Mouse (Mus musculus) adipocyte (in vitro differentiated cells): ENCODE data around the gene Tex264.

Experiments
- DNase-seq: peaks from one replicate; pipeline ENCODE4 v3.0.0-alpha.2; 2016; ENCODE audit warnings: low spot score

Gene Tex264

DNA sequence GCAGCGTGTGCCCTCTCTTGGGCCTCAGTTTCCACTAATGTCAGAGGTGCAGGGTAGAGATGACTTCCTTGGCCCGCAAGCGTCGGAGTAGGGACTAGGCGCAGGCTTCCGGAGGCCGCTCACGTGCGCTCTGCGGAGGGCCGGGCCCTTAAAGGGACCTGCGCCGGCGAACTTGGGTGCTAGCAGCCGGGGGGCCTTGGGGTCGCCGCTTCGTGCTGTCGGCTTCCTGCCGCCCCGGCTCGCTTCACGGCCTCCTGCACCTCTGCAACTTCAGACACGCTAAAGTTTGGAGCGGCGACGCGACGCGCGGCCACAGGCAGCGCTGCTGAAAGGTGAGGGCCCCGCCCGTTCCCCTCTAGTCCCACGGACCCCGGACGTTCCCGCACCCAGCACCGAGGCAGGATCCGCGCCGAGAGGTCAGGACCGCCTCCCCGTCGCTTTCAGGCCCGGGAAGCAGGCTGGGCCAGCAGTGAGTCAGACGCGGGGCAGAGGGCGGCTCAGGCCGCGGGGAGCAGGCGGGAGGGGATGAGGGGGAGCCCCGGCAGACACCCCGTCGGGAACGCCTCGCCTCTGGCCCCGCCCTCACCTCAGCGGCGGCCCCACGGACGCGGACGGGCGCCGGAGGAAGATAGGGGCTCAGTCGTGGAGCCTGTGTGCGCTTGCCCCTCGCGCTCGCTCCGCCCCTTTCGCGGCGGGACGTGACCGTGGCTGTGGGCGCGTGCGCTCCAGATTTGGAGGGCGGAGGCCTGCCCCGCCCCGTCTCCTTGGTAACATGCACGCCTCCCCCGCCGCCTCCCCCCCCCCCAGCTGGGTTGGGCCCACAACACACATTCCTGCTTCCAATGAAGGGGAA is at the start of gene Tex264:
Gene Tex264 (minus strand): TSS at position 679 of the 853 bp plus-strand sequence.
- peak; percentile 83 for DNase-seq

GRCm38 (mm10) chr9:106733690-106734089 is 48.0 kb upstream of the Tex264 start:
- DNase-seq = no peak

GRCm38 (mm10) chr9:106729416-106729815 is 43.7 kb upstream of the Tex264 start:
- DNase-seq = no peak

DNA sequence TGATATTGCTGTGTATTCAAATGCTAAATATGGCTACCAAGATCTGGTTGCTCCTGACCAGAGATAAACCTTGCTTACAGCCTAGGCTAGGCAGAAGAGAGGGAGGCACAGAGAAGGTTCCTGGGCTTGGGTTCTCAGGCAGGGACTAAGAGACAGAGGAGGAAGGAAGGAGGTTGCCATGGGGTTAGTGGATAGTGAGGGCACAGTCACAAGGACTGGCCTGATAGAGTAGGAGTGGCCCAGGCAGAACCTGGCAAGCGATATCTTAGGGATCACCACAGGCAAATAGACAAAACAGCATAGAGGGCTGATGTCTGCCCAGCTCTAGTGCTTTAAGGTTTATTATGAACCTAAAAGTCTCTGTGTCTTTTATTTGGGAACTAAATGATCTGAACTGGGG is 41.2 kb upstream of the Tex264 start:
- DNase-seq = no peak

DNA sequence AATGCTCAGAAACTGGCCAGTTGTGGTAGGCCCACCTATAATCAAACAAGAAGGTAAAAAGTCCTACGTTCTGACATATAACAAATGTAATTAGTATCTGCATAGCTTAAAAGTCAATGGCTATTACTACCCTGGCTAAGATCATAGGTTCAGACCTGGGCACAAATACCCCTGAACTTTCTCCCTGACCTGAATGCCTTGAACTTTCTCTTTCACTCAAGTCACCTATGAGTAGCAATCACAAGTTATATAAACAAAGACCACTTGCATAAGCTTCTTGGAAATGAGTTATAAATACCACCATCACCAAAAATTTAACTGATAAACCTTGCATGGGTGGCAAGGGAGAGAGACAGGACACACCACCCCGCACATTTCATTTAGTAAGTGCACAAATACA is 39.7 kb upstream of the Tex264 start:
- no peak for DNase-seq

- peak; percentile 53 for DNase-seq
These were observed 39.1 kb upstream of the Tex264 start for GRCm38 (mm10) chr9:106724864-106725263.

GRCm38 (mm10) chr9:106716729-106717128 is 31.0 kb upstream of the Tex264 start:
- no peak for DNase-seq

DNA sequence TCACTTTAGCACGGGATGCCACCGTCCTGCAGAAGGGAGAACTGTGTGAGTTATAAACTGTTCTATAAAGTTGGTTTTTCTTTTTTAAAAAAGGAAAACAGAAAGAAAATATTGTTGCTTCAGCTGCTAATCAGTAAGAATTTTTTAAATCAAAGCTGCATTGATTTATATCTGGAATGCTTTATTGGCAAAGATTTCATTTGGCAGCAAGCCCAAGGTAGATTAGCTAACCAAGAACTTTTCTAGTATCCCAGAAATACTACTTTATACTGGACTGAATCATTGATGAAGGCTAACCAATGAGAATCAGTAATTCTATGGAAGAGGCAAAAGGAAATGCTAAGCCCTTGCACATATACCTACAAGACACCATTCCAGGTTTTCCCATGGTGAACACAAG is 30.5 kb upstream of the Tex264 start:
- DNase-seq = no peak

- no peak for DNase-seq
These were observed 26.7 kb upstream of the Tex264 start for GRCm38 (mm10) chr9:106712470-106712869.

DNA sequence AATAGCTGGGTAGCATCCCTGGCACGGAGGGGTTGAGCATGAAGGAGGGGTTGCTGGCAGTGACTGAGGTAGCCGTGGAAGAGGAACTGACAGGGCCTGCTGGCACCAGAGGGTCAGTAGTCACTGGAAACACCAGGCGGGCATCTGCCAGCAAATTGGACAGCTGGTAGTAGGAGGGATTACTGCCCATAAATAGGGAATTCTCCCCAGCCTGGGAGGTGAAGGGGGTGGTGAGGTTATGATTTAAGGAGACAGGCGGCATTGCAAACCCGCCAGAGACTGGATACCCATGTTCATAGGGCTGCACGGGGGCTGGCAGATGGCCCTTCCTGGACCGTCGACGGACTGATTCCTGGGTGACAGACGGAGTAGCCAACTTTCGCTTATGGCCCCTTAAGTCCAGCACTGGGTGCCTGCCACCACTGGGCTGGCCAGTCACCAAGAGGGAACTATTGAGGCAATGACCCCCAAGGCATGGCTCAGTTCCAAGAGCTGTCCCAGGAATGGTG is 7.3 kb upstream of the Tex264 start:
- DNase-seq = no peak

DNA sequence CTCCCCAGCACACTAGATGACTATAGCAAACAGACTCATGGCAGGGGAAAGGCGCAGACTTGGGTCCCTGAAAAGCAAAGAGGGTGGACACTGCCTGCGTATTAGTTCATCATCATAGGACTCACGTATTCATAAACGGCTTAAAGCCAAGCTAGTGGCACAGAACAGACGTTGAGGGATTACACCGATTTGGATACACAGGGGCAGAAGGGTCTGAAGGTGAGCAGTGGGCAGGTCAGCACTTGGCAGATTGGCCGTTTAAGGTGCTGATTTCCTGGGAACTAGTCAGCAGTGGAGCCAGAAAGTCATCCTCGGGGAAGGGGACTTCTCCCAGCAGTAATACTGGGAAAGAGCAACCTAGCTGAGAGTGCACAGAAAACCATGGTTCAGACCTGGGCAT is 3.1 kb upstream of the Tex264 start:
- no peak for DNase-seq

DNA sequence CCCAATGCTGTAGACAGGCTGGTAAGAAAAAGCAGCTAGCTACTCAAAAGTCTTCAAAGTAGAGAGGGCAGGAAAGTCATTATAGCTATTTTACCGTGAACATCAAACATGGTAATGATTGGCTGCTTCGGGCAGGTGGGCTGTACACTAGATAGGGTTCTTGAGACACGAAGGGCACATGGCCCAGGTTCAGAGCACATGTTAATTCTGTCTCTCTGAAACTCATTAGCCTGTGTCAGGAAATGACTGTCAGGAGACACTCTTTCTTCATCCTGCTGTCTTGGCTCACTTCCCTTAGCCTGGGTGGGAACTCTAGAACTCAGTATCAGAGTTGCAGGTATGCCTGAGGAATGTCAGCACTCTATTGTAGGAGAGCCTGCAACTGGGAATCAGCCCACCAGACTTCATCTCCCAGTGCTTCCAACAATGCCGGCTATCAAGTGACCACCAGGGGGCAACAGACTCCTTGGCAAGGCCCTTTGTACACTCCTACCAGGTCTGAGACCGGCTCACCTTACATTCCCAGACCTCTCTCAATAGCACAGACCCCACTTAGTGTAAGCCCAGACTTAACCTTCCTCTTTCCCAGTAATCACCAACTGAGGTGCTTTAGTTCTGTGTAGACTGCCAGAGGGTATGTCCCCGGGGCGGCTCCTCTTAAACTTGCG is 1.4 kb upstream of the Tex264 start:
- peak; percentile 78 for DNase-seq

DNA sequence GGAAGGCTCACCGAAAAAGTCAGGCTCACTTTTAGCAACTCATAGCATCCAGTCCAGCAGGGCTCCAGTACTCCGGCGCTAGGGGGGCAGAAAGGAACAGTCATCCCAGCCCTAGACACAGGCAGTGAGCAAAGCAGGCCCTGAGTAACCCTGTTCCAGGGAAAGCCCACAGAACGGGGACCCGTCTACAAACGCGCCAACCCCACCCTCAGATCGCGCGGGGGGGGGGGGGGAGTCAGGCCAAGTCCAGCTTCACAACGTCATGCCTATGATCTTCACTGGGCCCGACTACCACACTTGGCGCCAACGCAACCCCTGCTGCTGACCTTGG is 844 bp downstream of the Tex264 start:
- DNase-seq = peak; percentile 18

- no peak for DNase-seq
These were observed 1.4 kb downstream of the Tex264 start for GRCm38 (mm10) chr9:106684093-106684872.

DNA sequence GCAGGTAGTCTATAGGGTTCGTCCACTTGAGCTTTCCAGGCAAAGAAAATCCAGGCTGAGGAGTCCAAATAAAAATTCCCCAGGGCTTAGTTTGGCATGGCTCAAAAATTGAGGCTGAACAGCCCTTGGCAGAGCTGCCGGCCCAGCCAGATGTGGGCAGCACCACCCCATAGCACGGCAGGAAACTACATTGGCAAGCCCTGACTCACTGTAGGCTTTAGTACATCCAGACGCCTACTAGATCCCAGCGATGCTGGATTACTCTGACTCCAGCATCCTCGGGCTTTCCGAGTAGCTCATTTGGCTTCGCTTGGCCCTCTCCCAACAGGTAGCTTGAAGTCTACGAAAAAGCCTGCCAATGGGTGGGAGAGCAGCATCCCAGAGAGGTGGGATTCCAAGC is 4.7 kb downstream of the Tex264 start:
- peak; percentile 83 for DNase-seq

- no peak for DNase-seq
These were observed 7.5 kb downstream of the Tex264 start for GRCm38 (mm10) chr9:106678242-106678641.

GRCm38 (mm10) chr9:106677702-106678101 is 8.0 kb downstream of the Tex264 start:
- no peak for DNase-seq

DNA sequence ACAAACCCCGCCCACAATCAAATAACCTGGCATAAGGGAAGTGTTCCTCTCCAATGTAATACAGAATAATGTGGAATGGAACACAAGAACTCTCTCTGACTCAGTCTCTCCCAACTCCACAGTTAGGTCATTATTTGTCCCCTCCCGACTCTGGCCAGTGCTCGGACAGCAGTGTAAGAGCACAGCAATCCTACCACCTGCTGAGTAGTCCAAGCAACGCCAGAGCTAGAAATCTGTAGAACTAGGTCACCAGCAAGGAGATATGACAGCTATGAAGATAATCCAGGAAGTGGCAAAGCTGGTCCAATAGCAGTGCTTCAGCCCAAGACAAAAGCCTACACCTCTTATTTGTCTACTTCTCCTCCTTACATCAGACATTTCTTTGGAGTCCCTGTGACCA is 9.2 kb downstream of the Tex264 start:
- no peak for DNase-seq

DNA sequence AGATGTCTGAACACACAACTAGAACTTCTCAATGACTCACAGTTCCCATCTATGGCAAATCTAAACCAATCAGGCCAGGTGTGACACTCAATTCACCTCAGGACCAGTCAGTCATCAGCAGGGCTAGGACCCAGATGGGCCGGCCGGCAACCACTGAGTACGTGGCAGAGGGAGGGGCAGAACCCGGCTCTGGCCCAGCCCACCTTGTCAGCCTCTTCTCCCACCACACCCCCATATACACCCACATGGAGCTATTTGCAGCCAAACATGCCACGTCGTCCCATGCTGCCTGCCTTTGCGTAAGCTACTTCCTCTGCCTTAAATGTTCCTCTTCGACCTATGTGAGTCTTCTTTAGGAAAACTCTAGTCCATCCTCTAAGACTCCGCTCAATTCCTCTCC is 9.8 kb downstream of the Tex264 start:
- no peak for DNase-seq

GRCm38 (mm10) chr9:106675480-106675879 is 10.2 kb downstream of the Tex264 start:
- peak; percentile 85 for DNase-seq

DNA sequence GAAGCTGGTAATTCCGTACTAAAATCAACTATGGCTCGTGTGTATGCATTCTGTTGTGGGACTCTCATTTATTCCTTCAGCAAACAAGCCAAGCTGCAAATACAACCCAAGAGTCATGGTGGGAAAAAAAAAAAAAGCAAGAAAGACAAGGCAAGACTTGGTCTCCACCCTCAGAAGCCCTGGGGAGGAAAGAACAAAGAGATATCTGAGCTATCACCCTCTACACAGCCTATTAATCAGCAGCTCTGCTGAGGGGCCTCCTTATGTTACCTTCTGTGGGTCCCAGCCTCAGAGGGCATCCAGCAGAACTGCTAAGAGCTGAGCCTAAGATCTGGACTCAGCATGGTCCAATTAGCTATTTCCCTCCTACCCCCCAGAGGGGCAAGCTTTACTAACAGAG is 11.9 kb downstream of the Tex264 start:
- DNase-seq = no peak

GRCm38 (mm10) chr9:106664856-106665255 is 20.9 kb downstream of the Tex264 start:
- no peak for DNase-seq

DNA sequence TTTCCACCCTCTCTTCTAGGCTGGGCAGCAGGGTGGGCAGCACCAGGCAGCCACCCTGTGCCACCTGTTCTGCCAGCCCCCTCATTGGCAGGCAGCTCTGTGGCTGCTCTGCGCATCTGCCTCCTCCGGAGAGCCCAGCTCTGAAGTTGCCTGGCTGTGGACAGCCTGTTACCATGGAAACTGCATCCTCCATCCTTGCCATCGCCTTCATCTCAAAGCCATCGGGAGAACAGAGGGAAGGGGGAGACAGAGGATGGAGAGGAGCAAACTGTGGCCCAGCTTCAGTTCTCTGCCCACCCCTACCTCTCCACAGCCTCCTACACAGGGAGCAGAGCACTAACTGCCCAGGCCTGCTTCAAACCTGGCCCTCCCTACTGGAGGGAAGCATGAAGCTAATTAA is 21.3 kb downstream of the Tex264 start:
- DNase-seq = no peak
